Mouse (Mus musculus) mesoderm, embryonic 11.5 days (tissue): Measurements from ENCODE around the gene Dera.
"Not testable (repeated sequence)": the region's sequence is repeated elsewhere in the genome, so short reads cannot be mapped to it uniquely, and the experiment has no call there.

ENCODE experiments used
- DNase-seq: peaks from one replicate; pipeline ENCODE4 v3.0.0-alpha.2; 2012; ENCODE audit warnings: low read depth, low spot score

The Dera gene

GRCm38 (mm10) chr6:137754056-137754856 lies at the start of gene Dera:
Gene Dera, plus strand, starts transcription at chr6:137754546.
- peak; percentile 86 for DNase-seq

GRCm38 (mm10) chr6:137706209-137706608 lies 48.1 kb upstream of the Dera start:
- DNase-seq: no peak

GRCm38 (mm10) chr6:137708726-137709405 lies 45.5 kb upstream of the Dera start:
- DNase-seq: not testable (repeated sequence)

GRCm38 (mm10) chr6:137710179-137711037 lies 43.9 kb upstream of the Dera start:
- DNase-seq: no peak

- no peak for DNase-seq
Measured at GRCm38 (mm10) chr6:137712654-137713309, 41.6 kb upstream of the Dera start.

GRCm38 (mm10) chr6:137713310-137713664 lies 41.1 kb upstream of the Dera start:
- DNase-seq: no peak

GRCm38 (mm10) chr6:137716802-137717201 lies 37.5 kb upstream of the Dera start:
- no peak for DNase-seq

GRCm38 (mm10) chr6:137722220-137722931 lies 32.0 kb upstream of the Dera start:
- no peak for DNase-seq

- peak; percentile 66 for DNase-seq
Measured at GRCm38 (mm10) chr6:137723898-137724297, 30.4 kb upstream of the Dera start.

GRCm38 (mm10) chr6:137734460-137734845 lies 19.9 kb upstream of the Dera start:
- DNase-seq: no peak

- peak; percentile 99 for DNase-seq
Measured at GRCm38 (mm10) chr6:137734846-137735609, 19.3 kb upstream of the Dera start, which contains the start of gene Strap. Gene Strap, plus strand, starts transcription at chr6:137735078.

GRCm38 (mm10) chr6:137735671-137736238 lies 18.6 kb upstream of the Dera start:
- no peak for DNase-seq

- no peak for DNase-seq
Measured at GRCm38 (mm10) chr6:137740972-137741371, 13.4 kb upstream of the Dera start.

GRCm38 (mm10) chr6:137744700-137745099 lies 9.6 kb upstream of the Dera start:
- no peak for DNase-seq

GRCm38 (mm10) chr6:137747174-137747928 lies 7.0 kb upstream of the Dera start:
- peak; percentile 15 for DNase-seq

GRCm38 (mm10) chr6:137751551-137752274 lies 2.6 kb upstream of the Dera start:
- no peak for DNase-seq

- DNase-seq: no peak
Measured at GRCm38 (mm10) chr6:137752275-137752655, 2.1 kb upstream of the Dera start.

GRCm38 (mm10) chr6:137754857-137755232 lies 499 bp downstream of the Dera start:
- no peak for DNase-seq
